Mouse (Mus musculus): ENCODE results near the gene Zbed3.

GRCm38 (mm10) chr13:95328767-95329166, 5.4 kb downstream of the Zbed3 start:
- TF ChIP-seq CTCF (IDR thresholded peaks at IDR 0.05) (no peak), POLR2A (IDR thresholded peaks at IDR 0.05; ENCODE audit: insufficient read depth, low read depth, low read length) (no peak), EP300 (IDR thresholded peaks at IDR 0.05; ENCODE audit: insufficient read depth, low read depth, low read length) (no peak)

All from heart, adult 2 months (tissue).